Mouse (Mus musculus) intestine, embryonic 14.5 days (tissue): ENCODE results near the gene Mon2. TPM values are rescaled to one million over a fixed set of nuclear protein-coding genes. Genes with fewer than 3 reads are reported as not detected.

Experiments used
- ATAC-seq: fragments of 200-750 bp; cut with Nextera tagmentation; replicated peaks from 2 replicates; pipeline ENCODE4 v1.8.0; 2017; ENCODE audit warnings: low read depth, moderate number of reproducible peaks, moderate TSS enrichment, moderate library complexity; ENCODE audit not compliant: low FRiP score, low TSS enrichment
- DNase-seq: peaks from one replicate; pipeline ENCODE4 v3.0.0-alpha.2; 2018; ENCODE audit warnings: low spot score
- H3K27ac ChIP-seq: fragments of 300-500 bp; sonication (generic); 2 replicates; pipeline ENCODE4 v1.5.1; 2014; ENCODE audit warnings: low read depth, mild to moderate bottlenecking, control low read depth
- H3K27me3 ChIP-seq: fragments of 300-500 bp; sonication (generic); replicated peaks from 2 replicates; pipeline ENCODE4 v1.6.1; 2014; ENCODE audit warnings: low read length, control low read depth; ENCODE audit not compliant: control insufficient read depth, insufficient read depth
- H3K36me3 ChIP-seq: fragments of 300-500 bp; sonication (generic); 2 replicates; pipeline ENCODE4 v1.6.1; 2014; ENCODE audit warnings: low read length, control low read depth; ENCODE audit not compliant: control insufficient read depth, insufficient read depth
- H3K4me1 ChIP-seq: fragments of 300-500 bp; sonication (generic); replicated peaks from 2 replicates; pipeline ENCODE4 v1.6.1; 2014; ENCODE audit warnings: low read length, control low read depth, mixed read lengths; ENCODE audit not compliant: control insufficient read depth, insufficient read depth
- H3K4me2 ChIP-seq: fragments of 300-500 bp; sonication (generic); 2 replicates; pipeline ENCODE4 v1.6.1; 2014; ENCODE audit warnings: low read length
- H3K4me3 ChIP-seq: fragments of 300-500 bp; sonication (generic); 2 replicates; pipeline ENCODE4 v1.5.1; 2014; ENCODE audit warnings: low read depth, low read length, control low read depth, mixed read lengths
- H3K9ac ChIP-seq: fragments of 300-500 bp; sonication (generic); 2 replicates; pipeline ENCODE4 v1.6.1; 2014; ENCODE audit warnings: mild to moderate bottlenecking, low read length
- H3K9me3 ChIP-seq: fragments of 300-500 bp; sonication (generic); 2 replicates; pipeline ENCODE4 v1.6.1; 2016; ENCODE audit warnings: low read length, control low read depth; ENCODE audit not compliant: control insufficient read depth
- WGBS: fragments of 180-500 bp; shearing (Covaris S2); extraction: QIAGEN DNeasy Blood & Tissue Kit; methylation state at CpG from one replicate; pipeline ENCODE4 v1.1.7; 2014; 5-methylcytosine and 5-hydroxymethylcytosine counted together
- microRNA counts: library from miRNA; unstranded; fragments of <30 nt; microRNA quantifications from one replicate; lab custom pipeline; 2016
- microRNA-seq: library from miRNA; unstranded; fragments of <30 nt; microRNA quantifications from one replicate; pipeline ENCODE4, GENCODE M21; 2016
- polyA plus RNA-seq: library from polyadenylated mRNA; unstranded; fragments of >200 nt; fragmentation: Nextera tagmentation; extraction: Ambion mirVana; gene quantifications from 2 replicates; pipeline ENCODE4 v1.2.1, GENCODE M21; 2014

Gene Mon2
- polyA plus RNA-seq, 1 experiment from 2014 or later = 28.7 TPM

DNA sequence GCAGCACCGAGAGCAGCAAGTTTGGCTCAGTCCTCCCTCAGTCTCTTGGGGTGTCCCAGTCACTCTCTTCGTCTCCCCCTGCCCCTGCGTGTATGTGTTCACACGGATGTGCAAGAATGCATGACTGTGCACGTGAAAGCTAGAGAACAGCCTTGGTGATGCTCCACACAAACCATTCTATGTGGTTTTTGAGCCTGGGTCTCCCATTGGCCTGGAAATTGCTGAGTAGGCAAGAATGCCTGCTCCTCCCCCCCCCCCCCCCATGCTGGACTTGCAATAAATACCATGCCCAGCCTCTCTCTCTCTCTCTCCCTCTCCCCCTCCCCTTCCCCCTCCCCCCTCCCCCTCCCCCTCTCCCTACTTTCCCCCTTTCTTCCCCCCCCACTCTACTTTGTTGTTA, 117.6 kb downstream of the Mon2 start:
- Histone ChIP-seq H3K9me3 (no peaks in the 10 kb centered on the region), H3K36me3 (no peaks in the 10 kb centered on the region), H3K27me3 (no peaks in the 10 kb centered on the region), H3K4me2 (no peak overlapping the region), H3K9ac (no peak overlapping the region), H3K4me3 (no peak overlapping the region), H3K4me1 (peaks cover 6% of the 10 kb centered on the region), H3K27ac (no peak overlapping the region)
- ATAC-seq (no peak), DNase-seq (no peak)
- 83% methylated on average over 5 of the region's 5 CpGs for WGBS

GRCm38 (mm10) chr10:122957918-122958317, 118.4 kb downstream of the Mon2 start:
- no peaks in the 10 kb centered on the region for H3K27me3 ChIP-seq
- no peak overlapping the region for H3K4me2 ChIP-seq
- no peaks in the 10 kb centered on the region for H3K36me3 ChIP-seq
- no peaks in the 10 kb centered on the region for H3K9me3 ChIP-seq
- no peak overlapping the region for H3K9ac ChIP-seq
- 80% methylated on average over 2 of the region's 2 CpGs for WGBS
- no peak overlapping the region for H3K27ac ChIP-seq
- H3K4me3 ChIP-seq = no peak overlapping the region
- DNase-seq = no peak
- no peak for ATAC-seq
- no peaks in the 10 kb centered on the region; the same call in 1 of the 2 replicates for H3K4me1 ChIP-seq

DNA sequence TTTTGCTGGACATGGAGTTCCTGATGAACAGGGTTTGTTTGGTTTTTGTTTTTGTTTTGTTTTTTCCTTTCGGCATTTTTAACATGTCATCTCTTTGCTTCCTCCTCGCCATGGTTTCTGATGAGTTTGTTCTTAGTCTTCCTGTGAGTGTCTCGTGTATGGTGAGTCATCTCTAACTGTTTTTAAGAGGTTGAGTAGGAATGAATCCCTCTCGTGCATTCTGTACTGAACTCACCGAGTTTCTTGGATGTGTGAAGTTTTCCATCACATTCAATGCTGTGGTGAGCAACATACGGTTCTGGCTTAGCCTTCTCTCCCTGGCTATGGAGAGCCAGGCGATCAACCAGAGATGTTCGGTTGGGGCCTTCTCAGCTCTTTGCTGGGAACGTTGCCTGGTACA, 122.7 kb downstream of the Mon2 start:
- H3K4me1 ChIP-seq = no peaks in the 10 kb centered on the region
- no peak overlapping the region for H3K27ac ChIP-seq
- DNase-seq = no peak
- H3K4me2 ChIP-seq = no peak overlapping the region
- ATAC-seq = no peak
- H3K4me3 ChIP-seq = no peak overlapping the region
- no peak overlapping the region for H3K9ac ChIP-seq
- H3K27me3 ChIP-seq = no peaks in the 10 kb centered on the region
- no peaks in the 10 kb centered on the region for H3K9me3 ChIP-seq
- 88% methylated on average over 9 of the region's 9 CpGs for WGBS
- H3K36me3 ChIP-seq = no peaks in the 10 kb centered on the region

DNA sequence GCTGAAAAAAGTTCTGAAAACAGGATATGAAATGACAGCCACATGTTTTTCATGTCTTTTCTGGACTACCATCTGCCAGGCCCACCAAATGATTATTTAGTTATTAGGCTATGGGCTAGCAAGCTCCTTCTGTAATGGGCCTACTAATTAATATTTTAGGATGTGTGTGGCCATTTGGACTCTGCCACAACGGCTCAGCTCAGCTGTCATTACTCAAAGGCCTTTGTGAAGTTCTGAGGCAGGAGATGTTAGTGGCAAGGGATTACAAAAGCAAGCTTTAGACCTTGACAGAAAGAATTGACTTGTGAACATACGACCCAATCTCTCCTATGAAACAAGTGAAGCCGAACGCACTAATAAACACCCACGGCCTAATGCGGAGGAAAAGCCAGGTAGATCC, 125.3 kb downstream of the Mon2 start:
- no peak overlapping the region for H3K9ac ChIP-seq
- H3K4me2 ChIP-seq = no peak overlapping the region
- no peaks in the 10 kb centered on the region for H3K9me3 ChIP-seq
- no peaks in the 10 kb centered on the region for H3K27me3 ChIP-seq
- H3K4me1 ChIP-seq = no peaks in the 10 kb centered on the region
- no peak overlapping the region for H3K27ac ChIP-seq
- DNase-seq (no peak), ATAC-seq (no peak)
- whole genome bisulfite sequencing = 81% methylated on average over 6 of the region's 6 CpGs
- no peaks in the 10 kb centered on the region for H3K36me3 ChIP-seq
- H3K4me3 ChIP-seq = no peak overlapping the region

DNA sequence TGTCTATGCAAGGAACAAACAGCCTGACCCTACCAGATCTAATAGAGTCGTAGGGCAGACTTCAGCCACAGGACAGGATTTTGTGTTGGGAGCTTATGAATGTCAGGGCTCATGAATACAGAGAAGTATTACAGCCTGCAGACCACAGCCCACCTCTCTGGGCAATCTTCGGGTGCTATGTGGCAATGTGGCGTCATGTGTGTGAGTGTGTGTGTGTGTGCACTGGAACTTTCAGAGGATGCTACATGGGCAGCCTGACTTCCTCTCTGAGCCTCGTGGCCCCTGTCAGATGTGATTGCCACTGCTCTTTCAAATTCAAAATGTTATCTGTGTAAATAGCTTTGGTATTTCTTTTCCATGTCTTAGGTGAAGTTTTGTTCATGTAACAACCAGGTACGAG, 131.4 kb downstream of the Mon2 start:
- WGBS = 77% methylated on average over 5 of the region's 5 CpGs
- ATAC-seq (no peak), DNase-seq (no peak)
- H3K27me3 ChIP-seq = no peaks in the 10 kb centered on the region
- H3K4me1 ChIP-seq = no peaks in the 10 kb centered on the region
- H3K27ac ChIP-seq = no peak overlapping the region
- no peaks in the 10 kb centered on the region for H3K9me3 ChIP-seq
- H3K4me2 ChIP-seq = no peak overlapping the region
- no peaks in the 10 kb centered on the region for H3K36me3 ChIP-seq
- H3K9ac ChIP-seq = no peak overlapping the region
- H3K4me3 ChIP-seq = no peak overlapping the region

- Histone ChIP-seq H3K27ac (no peak overlapping the region), H3K4me1 (no peaks in the 10 kb centered on the region), H3K36me3 (no peaks in the 10 kb centered on the region), H3K4me2 (no peak overlapping the region), H3K9me3 (no peaks in the 10 kb centered on the region), H3K9ac (no peak overlapping the region), H3K4me3 (no peak overlapping the region), H3K27me3 (no peaks in the 10 kb centered on the region)
- 47% methylated on average over 6 of the region's 6 CpGs for WGBS
- no peak for ATAC-seq
- no peak for DNase-seq
Measured at GRCm38 (mm10) chr10:122943824-122944223, 132.5 kb downstream of the Mon2 start.

- 74% methylated on average over 7 of the region's 7 CpGs for WGBS
- H3K9me3 ChIP-seq = no peaks in the 10 kb centered on the region
- DNase-seq (no peak), ATAC-seq (no peak)
- no peak overlapping the region for H3K27ac ChIP-seq
- no peak overlapping the region for H3K4me2 ChIP-seq
- no peak overlapping the region for H3K4me3 ChIP-seq
- no peaks in the 10 kb centered on the region for H3K4me1 ChIP-seq
- no peaks in the 10 kb centered on the region for H3K36me3 ChIP-seq
- no peak overlapping the region for H3K9ac ChIP-seq
- no peaks in the 10 kb centered on the region for H3K27me3 ChIP-seq
Measured at GRCm38 (mm10) chr10:122942771-122943170, 133.5 kb downstream of the Mon2 start.

MicroRNAs within 50 kb of the gene (microRNA counts, 519-probe panel; counts per million panel counts)
- microRNA mmu-let-7i (lab: Ali Mortazavi, UCI) = 6,037 counts per million, percentile 96 among the panel's probes with 10 or more counts

Small RNA genes lying within 50 kb of the gene (microRNA-seq; reads per million reads assigned to microRNA genes)
- 28,165 reads per million, percentile 98 among the genes with 10 or more reads in this experiment for gene Mirlet7i

Other genes with a start within 250 kb of the Mon2 start
- 84.8 and 95.7 TPM in 2 replicates for gene Usp15, start 120.5 kb upstream of the Mon2 start, polyA plus RNA-seq
- gene Fam19a2, start 187.5 kb upstream of the Mon2 start, polyA plus RNA-seq = 2.8 and 3.6 TPM in 2 replicates